Comparison of ENCODE assay signal across 23 mouse cellular contexts in genomic region chr4:55033452-55033851, GRCm38 (mm10).
DNase-seq lines count a peak whose midpoint lies in the region; ATAC-seq and TF ChIP-seq lines count a peak whose summit lies in the region.
"Had no signal": no experiment of that assay in that cellular context is flagged by ENCODE, and none has a peak within 500 bp of the region (broad histone marks: within the 10 kb centered on the region; RNA-seq: fewer than 3 reads in every experiment).

No protein-coding gene starts in this region.

- no peak overlapping the region for H3K27ac ChIP-seq in heart, embryonic 10.5 days
- no peak overlapping the region for H3K27ac ChIP-seq in lung, postnatal 0 days (ENCODE audit: low read length)
- 0 out of 2 replicates have a peak overlapping the region, but pooled peaks have one; percentile 6 for H3K27ac ChIP-seq in midbrain, embryonic 15.5 days
- no peak overlapping the region for H3K27ac ChIP-seq in midbrain, embryonic 13.5 days
- H3K27ac ChIP-seq: embryonic facial prominence, embryonic 13.5 days; heart, adult 2 months; hindbrain, embryonic 10.5 days had no signal

- no peak for TF ChIP-seq CTCF in lung, postnatal 0 days (IDR thresholded peaks at IDR 0.05)

- no peak for TF ChIP-seq EP300 in lung, postnatal 0 days (IDR thresholded peaks at IDR 0.05)

- H3K9me3 ChIP-seq in heart, embryonic 10.5 days = no peaks in the 10 kb centered on the region
- H3K9me3 ChIP-seq in lung, postnatal 0 days (ENCODE audit: low read length) = no peaks in the 10 kb centered on the region
- no peaks in the 10 kb centered on the region for H3K9me3 ChIP-seq in midbrain, embryonic 15.5 days
- H3K9me3 ChIP-seq in midbrain, embryonic 13.5 days = no peaks in the 10 kb centered on the region
- H3K9me3 ChIP-seq: embryonic facial prominence, embryonic 13.5 days; forebrain, embryonic 12.5 days; heart, embryonic 12.5 days; hindbrain, embryonic 10.5 days had no signal

- peaks cover 15% of the 10 kb centered on the region; the same call in 1 of the 2 replicates for H3K4me1 ChIP-seq in heart, embryonic 10.5 days
- no peaks in the 10 kb centered on the region for H3K4me1 ChIP-seq in lung, postnatal 0 days (ENCODE audit: insufficient read depth, low read depth, low read length)
- H3K4me1 ChIP-seq in midbrain, embryonic 15.5 days = peaks cover 4% of the 10 kb centered on the region; the same call in 1 of the 2 replicates
- H3K4me1 ChIP-seq in midbrain, embryonic 13.5 days (replicated peaks) = 0 out of 2 replicates have a peak, but pooled peaks cover 4% of the 10 kb centered on the region

- peak; percentile 70 for DNase-seq in heart, adult 11 months
- DNase-seq in heart, embryonic 10.5 days (ENCODE audit: low spot score) = no peak
- peak; percentile 24 for DNase-seq in lung, postnatal 0 days (ENCODE audit: low spot score)
- no peak for DNase-seq in lung, adult 18-20 months
- DNase-seq in adrenal gland, postnatal 4 days (ENCODE audit: low spot score in 2 of 2) = no peak
- DNase-seq: adrenal gland, postnatal 14 days; B cell, adult 2 months; cerebellum, adult 18-20 months; cerebellum, adult 9-11 months; cerebellum, postnatal 36 days; gastrocnemius, postnatal 10 days; heart, adult 2 months had no signal

- H3K9ac ChIP-seq in lung, postnatal 0 days (replicated peaks; ENCODE audit: low read depth) = no peak overlapping the region
- no peak overlapping the region for H3K9ac ChIP-seq in midbrain, embryonic 15.5 days
- no peak overlapping the region for H3K9ac ChIP-seq in midbrain, embryonic 13.5 days (replicated peaks)
- H3K9ac ChIP-seq: embryonic facial prominence, embryonic 13.5 days; forebrain, embryonic 12.5 days; heart, embryonic 12.5 days had no signal

- no peak overlapping the region for H3K4me2 ChIP-seq in lung, postnatal 0 days (replicated peaks; ENCODE audit: low read depth, low read length)
- no peak overlapping the region for H3K4me2 ChIP-seq in midbrain, embryonic 15.5 days
- no peak overlapping the region for H3K4me2 ChIP-seq in midbrain, embryonic 13.5 days (replicated peaks)
- H3K4me2 ChIP-seq: embryonic facial prominence, embryonic 13.5 days; forebrain, embryonic 12.5 days; heart, embryonic 12.5 days had no signal

- ATAC-seq in lung, postnatal 0 days = no peak
- no peak for ATAC-seq in midbrain, embryonic 15.5 days (replicated peaks)
- ATAC-seq in midbrain, embryonic 13.5 days = no peak
- ATAC-seq: activated CD4-positive, CD25-positive, alpha-beta regulatory T cell, adult 4 months; CD4-positive, CD25-positive, alpha-beta regulatory T cell, adult 4 months; forebrain, embryonic 16.5 days; hindbrain, embryonic 16.5 days had no signal

- WGBS in heart, embryonic 10.5 days = 90% methylated on average over 6 of the region's 6 CpGs
- 80% methylated on average over 6 of the region's 6 CpGs for WGBS in lung, postnatal 0 days
- 80% methylated on average over 6 of the region's 6 CpGs for WGBS in midbrain, embryonic 15.5 days
- WGBS in midbrain, embryonic 13.5 days = 77% methylated on average over 6 of the region's 6 CpGs

- peaks cover 26% of the 10 kb centered on the region; the same call in 1 of the 2 replicates for H3K36me3 ChIP-seq in heart, embryonic 10.5 days
- H3K36me3 ChIP-seq in lung, postnatal 0 days (ENCODE audit: insufficient read depth, low read length) = no peaks in the 10 kb centered on the region
- no peaks in the 10 kb centered on the region for H3K36me3 ChIP-seq in midbrain, embryonic 15.5 days (replicated peaks)
- H3K36me3 ChIP-seq in midbrain, embryonic 13.5 days = peaks cover 47% of the 10 kb centered on the region
- H3K36me3 ChIP-seq: G1E had no signal

- H3K4me3 ChIP-seq in heart, embryonic 10.5 days = no peak overlapping the region
- H3K4me3 ChIP-seq in lung, postnatal 0 days (ENCODE audit: low read depth, low read length) = no peak overlapping the region
- H3K4me3 ChIP-seq in midbrain, embryonic 15.5 days = no peak overlapping the region
- no peak overlapping the region for H3K4me3 ChIP-seq in midbrain, embryonic 13.5 days (replicated peaks)
- H3K4me3 ChIP-seq: embryonic facial prominence, embryonic 13.5 days; forebrain, embryonic 12.5 days; heart, adult 2 months; heart, embryonic 12.5 days; hindbrain, embryonic 10.5 days had no signal

- no peaks in the 10 kb centered on the region for H3K27me3 ChIP-seq in heart, embryonic 10.5 days (ENCODE audit: insufficient read depth, poor library complexity, severe bottlenecking)
- H3K27me3 ChIP-seq in lung, postnatal 0 days (replicated peaks; ENCODE audit: insufficient read depth, low read length) = no peaks in the 10 kb centered on the region
- H3K27me3 ChIP-seq in midbrain, embryonic 15.5 days (replicated peaks) = no peaks in the 10 kb centered on the region
- H3K27me3 ChIP-seq in midbrain, embryonic 13.5 days = no peaks in the 10 kb centered on the region
- H3K27me3 ChIP-seq: embryonic facial prominence, embryonic 13.5 days; forebrain, embryonic 12.5 days; heart, embryonic 12.5 days had no signal

Comparison
In these comparisons a context has a peak if more than half of its experiments do, and no peak if none do; other contexts are left out.
1. DNase-seq: peak in heart, adult 11 months (single experiment) and lung, postnatal 0 days (single experiment); none in heart, embryonic 10.5 days (single experiment), lung, adult 18-20 months (0 of 2) and adrenal gland, postnatal 4 days (0 of 2).